Mouse (Mus musculus) common myeloid progenitor, adult 5-6 weeks (primary cell): ENCODE measurements around the gene Ncs1. TPM values are rescaled to one million over a fixed set of nuclear protein-coding genes. Genes with fewer than 3 reads are reported as not detected.
A peak's percentile ranks its signal among the peaks of the same experiment; 100 is the strongest.

ENCODE experiments used
- ATAC-seq: replicated peaks from 2 replicates; pipeline ENCODE4 v1.8.0; 2016; ENCODE audit warnings: low read depth, mild to moderate bottlenecking, moderate TSS enrichment, inconsistent platforms; ENCODE audit not compliant: poor library complexity, severe bottlenecking
- total RNA-seq: library from RNA; stranded (forward); fragments of 200-1000, 187-1606 nt; gene quantifications from 2 replicates; pipeline ENCODE4 v1.2.3, GENCODE M21; 2017

The Ncs1 gene
- total RNA-seq, 1 experiment from 2014 or later: 6.4 TPM

GRCm38 (mm10) chr2:31239833-31240232 lies 5.8 kb upstream of the Ncs1 start:
- no peak; the same call in 1 of the 2 replicates for ATAC-seq

GRCm38 (mm10) chr2:31241639-31242038 lies 4.0 kb upstream of the Ncs1 start:
- no peak for ATAC-seq

- no peak for ATAC-seq
Measured at GRCm38 (mm10) chr2:31244216-31244615, 1.4 kb upstream of the Ncs1 start.

GRCm38 (mm10) chr2:31245051-31245450 lies 572 bp upstream of the Ncs1 start:
- ATAC-seq: no peak

- no peak for ATAC-seq
Measured at GRCm38 (mm10) chr2:31246251-31246971, 788 bp downstream of the Ncs1 start.

- ATAC-seq: no peak
Measured at GRCm38 (mm10) chr2:31248856-31249255, 3.2 kb downstream of the Ncs1 start.

- ATAC-seq: no peak
Measured at GRCm38 (mm10) chr2:31252167-31252566, 6.5 kb downstream of the Ncs1 start.

GRCm38 (mm10) chr2:31253463-31253862 lies 7.8 kb downstream of the Ncs1 start:
- ATAC-seq: no peak

- no peak for ATAC-seq
Measured at GRCm38 (mm10) chr2:31254806-31255205, 9.2 kb downstream of the Ncs1 start.

- ATAC-seq: peak; percentile 91
Measured at GRCm38 (mm10) chr2:31255952-31256938, 10.6 kb downstream of the Ncs1 start.

GRCm38 (mm10) chr2:31257096-31257495 lies 11.5 kb downstream of the Ncs1 start:
- no peak for ATAC-seq

- peak; percentile 72 for ATAC-seq
Measured at GRCm38 (mm10) chr2:31258609-31259366, 13.2 kb downstream of the Ncs1 start.

GRCm38 (mm10) chr2:31259367-31259920 lies 13.8 kb downstream of the Ncs1 start:
- ATAC-seq: no peak

- ATAC-seq: no peak
Measured at GRCm38 (mm10) chr2:31260549-31260948, 14.9 kb downstream of the Ncs1 start.

- ATAC-seq: no peak
Measured at GRCm38 (mm10) chr2:31263039-31263461, 17.4 kb downstream of the Ncs1 start.

GRCm38 (mm10) chr2:31263746-31264378 lies 18.2 kb downstream of the Ncs1 start:
- no peak for ATAC-seq

GRCm38 (mm10) chr2:31267447-31267846 lies 21.8 kb downstream of the Ncs1 start:
- no peak for ATAC-seq

- ATAC-seq: no peak
Measured at GRCm38 (mm10) chr2:31268631-31269030, 23.0 kb downstream of the Ncs1 start.

- ATAC-seq: no peak
Measured at GRCm38 (mm10) chr2:31269188-31269587, 23.6 kb downstream of the Ncs1 start.
